Mouse (Mus musculus): ENCODE results near the gene Oat. TPM values are rescaled to one million over a fixed set of nuclear protein-coding genes. Genes with fewer than 3 reads are reported as not detected.

The Oat gene
- polyA plus RNA-seq, 1 experiment from 2014 or later = 46.9 TPM

GRCm38 (mm10) chr7:132600026-132600425 is 23.8 kb upstream of the Oat start:
- no peaks in the 10 kb centered on the region for H3K36me3 ChIP-seq (ENCODE audit: inconsistent target)
- 4% methylated on average over 9 of the region's 9 CpGs for WGBS (ENCODE audit: missing documents)
- no peaks in the 10 kb centered on the region for H3K79me2 ChIP-seq (ENCODE audit: inconsistent target)
- H3K27ac ChIP-seq = no peak overlapping the region
- no peak overlapping the region for H3K4me3 ChIP-seq (ENCODE audit: inconsistent target)

DNA sequence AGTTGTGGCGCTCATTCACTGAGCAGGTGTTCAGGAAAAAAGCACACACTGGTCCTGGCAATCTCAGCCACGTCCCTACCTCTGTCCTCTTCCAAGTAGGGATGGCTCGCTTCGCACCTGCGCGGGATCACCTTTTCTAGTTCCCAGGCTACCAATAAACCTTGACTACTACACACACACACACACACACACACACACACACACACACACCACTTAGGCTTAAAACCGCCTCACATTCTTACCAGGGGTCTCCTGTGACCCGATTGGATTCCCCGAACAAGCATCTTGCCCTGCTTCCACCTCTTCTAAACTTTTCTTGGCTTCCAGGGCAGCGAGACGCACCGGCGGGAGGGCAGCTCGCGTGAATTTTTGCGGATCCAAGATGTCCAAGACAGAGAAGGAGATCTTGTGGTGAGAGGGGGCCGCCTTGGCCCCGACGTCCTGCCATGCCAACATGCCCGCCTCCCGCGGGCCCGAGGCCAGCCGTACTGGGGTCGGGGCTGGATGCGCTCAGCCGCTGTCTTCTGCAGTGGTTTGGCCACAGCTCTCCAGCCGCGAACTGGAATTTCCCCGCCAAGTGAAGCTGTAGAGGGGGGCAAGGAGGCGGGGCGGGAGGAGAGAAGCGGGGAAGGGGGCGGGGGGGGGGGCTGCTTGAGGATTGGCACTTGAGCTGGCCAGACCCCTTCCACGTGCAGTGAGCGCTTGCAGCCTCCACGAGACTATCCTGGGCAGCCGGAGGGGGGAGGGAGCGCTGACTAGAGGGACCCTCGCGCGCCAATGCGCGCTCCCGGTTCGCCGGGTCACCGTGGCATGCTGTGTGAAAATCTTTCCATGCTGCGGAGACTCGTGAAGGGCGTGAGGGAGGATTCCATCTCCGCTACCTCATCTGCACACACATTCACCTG is 23.1 kb upstream of the Oat start, which contains the start of gene Nkx1-2:
Nkx1-2 (minus strand) TSS at position 567 of the 905 bp plus-strand sequence.
- Histone ChIP-seq H3K36me3 (ENCODE audit: inconsistent target) (no peaks in the 10 kb centered on the region), H3K79me2 (ENCODE audit: inconsistent target) (no peaks in the 10 kb centered on the region), H3K4me3 (ENCODE audit: inconsistent target) (no peak within 1 kb of the TSS), H3K27ac (no peak within 1 kb of the TSS)
- WGBS (ENCODE audit: missing documents) = 3% methylated on average over 45 of the region's 52 CpGs

DNA sequence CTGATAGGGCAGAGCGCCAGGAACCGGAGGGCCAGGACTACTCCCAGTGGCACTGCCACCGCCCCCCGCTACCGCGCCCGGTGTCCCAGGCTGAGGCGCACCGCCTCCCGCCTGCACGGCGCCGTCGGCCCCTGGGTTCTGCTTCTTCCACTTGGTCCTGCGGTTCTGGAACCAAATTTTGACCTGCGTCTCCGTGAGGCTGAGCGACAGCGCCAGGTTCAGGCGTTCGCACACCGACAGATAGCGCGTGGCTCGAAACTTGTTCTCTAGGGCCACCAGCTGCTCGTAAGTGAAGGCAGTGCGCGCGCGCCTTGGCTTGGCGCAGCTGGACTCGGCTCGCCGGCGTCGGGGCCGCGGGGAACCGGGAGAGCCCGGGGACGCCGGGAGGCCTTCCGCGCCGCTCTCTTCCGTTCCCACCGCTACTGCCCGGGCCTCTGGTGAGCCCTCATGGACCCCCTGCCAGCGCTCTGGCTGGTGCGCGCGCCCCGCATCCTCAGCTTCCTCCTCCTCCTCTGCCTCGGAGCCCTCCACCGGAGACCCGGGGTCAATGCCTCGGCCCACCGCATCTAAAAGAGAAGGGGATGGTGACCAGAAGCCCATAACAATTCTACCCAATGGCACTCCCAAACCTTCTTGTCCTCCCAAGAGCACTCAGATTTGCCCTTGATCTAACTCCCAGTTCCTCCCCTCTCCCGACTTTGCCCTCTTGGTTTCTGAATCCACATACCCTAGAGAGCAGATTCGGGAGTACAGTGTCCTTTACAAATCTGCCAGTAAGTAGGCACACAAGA is 21.2 kb upstream of the Oat start:
- no peaks in the 10 kb centered on the region for H3K36me3 ChIP-seq (ENCODE audit: inconsistent target)
- 1% methylated on average over 60 of the region's 60 CpGs for WGBS (ENCODE audit: missing documents)
- no peak overlapping the region for H3K4me3 ChIP-seq (ENCODE audit: inconsistent target)
- no peak overlapping the region for H3K27ac ChIP-seq
- no peaks in the 10 kb centered on the region for H3K79me2 ChIP-seq (ENCODE audit: inconsistent target)

GRCm38 (mm10) chr7:132596557-132597250 is 20.5 kb upstream of the Oat start:
- H3K79me2 ChIP-seq (ENCODE audit: inconsistent target) = no peaks in the 10 kb centered on the region
- no peak overlapping the region for H3K4me3 ChIP-seq (ENCODE audit: inconsistent target)
- WGBS (ENCODE audit: missing documents) = 9% methylated on average over 26 of the region's 26 CpGs
- H3K27ac ChIP-seq = no peak overlapping the region
- H3K36me3 ChIP-seq (ENCODE audit: inconsistent target) = no peaks in the 10 kb centered on the region

DNA sequence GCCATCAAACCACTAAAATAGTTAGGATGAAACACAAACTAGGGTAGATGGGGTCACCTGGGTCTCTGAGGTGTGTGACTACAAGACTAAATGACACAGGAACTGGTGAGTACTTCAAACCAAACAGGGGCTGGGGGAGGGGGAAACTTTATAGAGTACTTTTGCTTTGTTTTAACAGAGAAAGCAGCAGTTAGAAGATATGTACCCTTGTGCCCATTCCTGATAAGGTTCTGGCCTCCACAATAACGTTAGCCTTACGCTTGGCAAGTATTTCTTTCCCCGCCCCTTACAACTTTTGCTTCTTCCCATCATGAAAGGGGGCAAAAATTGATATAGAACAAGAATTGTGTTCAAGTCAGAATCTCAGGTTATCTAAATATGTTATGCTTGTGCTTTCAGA is 19.6 kb upstream of the Oat start:
- Histone ChIP-seq H3K27ac (no peak overlapping the region), H3K4me3 (ENCODE audit: inconsistent target) (no peak overlapping the region)
- WGBS (ENCODE audit: missing documents) = 86% methylated on average over 3 of the region's 3 CpGs

GRCm38 (mm10) chr7:132594325-132594724 is 18.1 kb upstream of the Oat start:
- no peak overlapping the region for H3K4me3 ChIP-seq (ENCODE audit: inconsistent target)
- H3K36me3 ChIP-seq (ENCODE audit: inconsistent target) = no peaks in the 10 kb centered on the region
- WGBS (ENCODE audit: missing documents) = 95% methylated on average over 2 of the region's 2 CpGs
- no peak overlapping the region for H3K27ac ChIP-seq
- H3K79me2 ChIP-seq (ENCODE audit: inconsistent target) = no peaks in the 10 kb centered on the region

More for the DNA sequence above, 19.6 kb upstream of the Oat start:
- no peaks in the 10 kb centered on the region for H3K36me3 ChIP-seq (ENCODE audit: inconsistent target)
- H3K79me2 ChIP-seq (ENCODE audit: inconsistent target) = no peaks in the 10 kb centered on the region

DNA sequence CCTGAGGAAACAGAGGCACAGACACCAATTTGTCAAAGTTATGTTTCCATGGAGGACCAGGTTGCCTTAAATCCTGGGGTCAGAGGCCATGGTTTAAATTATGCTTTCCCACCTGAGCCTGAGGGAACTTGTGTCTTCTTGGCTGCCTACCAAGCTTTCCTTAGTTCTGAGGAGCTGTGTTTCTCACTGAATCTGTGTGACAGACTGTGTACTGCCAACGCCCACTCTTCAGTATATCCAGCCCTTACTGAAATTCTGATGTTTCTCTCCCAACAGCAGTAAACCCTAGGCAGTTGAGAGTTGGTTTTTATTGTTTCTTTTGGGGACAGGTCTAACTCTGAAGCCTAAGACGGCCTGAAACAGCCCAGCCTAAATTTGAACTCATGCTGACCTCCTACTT is 17.6 kb upstream of the Oat start:
- Histone ChIP-seq H3K79me2 (ENCODE audit: inconsistent target) (no peaks in the 10 kb centered on the region), H3K4me3 (ENCODE audit: inconsistent target) (no peak overlapping the region), H3K27ac (no peak overlapping the region), H3K36me3 (ENCODE audit: inconsistent target) (no peaks in the 10 kb centered on the region)
- 80% methylated on average over 2 of the region's 2 CpGs for WGBS (ENCODE audit: missing documents)

- H3K4me3 ChIP-seq (ENCODE audit: inconsistent target) = no peak overlapping the region
- H3K79me2 ChIP-seq (ENCODE audit: inconsistent target) = no peaks in the 10 kb centered on the region
- no peaks in the 10 kb centered on the region for H3K36me3 ChIP-seq (ENCODE audit: inconsistent target)
- H3K27ac ChIP-seq = no peak overlapping the region
- WGBS (ENCODE audit: missing documents) = 45% methylated on average over 5 of the region's 5 CpGs
These were observed 13.4 kb upstream of the Oat start for GRCm38 (mm10) chr7:132589610-132590009.

- WGBS (ENCODE audit: missing documents) = 94% methylated on average over 5 of the region's 5 CpGs
- Histone ChIP-seq H3K36me3 (ENCODE audit: inconsistent target) (no peaks in the 10 kb centered on the region), H3K79me2 (ENCODE audit: inconsistent target) (no peaks in the 10 kb centered on the region), H3K4me3 (ENCODE audit: inconsistent target) (no peak overlapping the region), H3K27ac (no peak overlapping the region)
These were observed 11.0 kb upstream of the Oat start for GRCm38 (mm10) chr7:132587167-132587566.

DNA sequence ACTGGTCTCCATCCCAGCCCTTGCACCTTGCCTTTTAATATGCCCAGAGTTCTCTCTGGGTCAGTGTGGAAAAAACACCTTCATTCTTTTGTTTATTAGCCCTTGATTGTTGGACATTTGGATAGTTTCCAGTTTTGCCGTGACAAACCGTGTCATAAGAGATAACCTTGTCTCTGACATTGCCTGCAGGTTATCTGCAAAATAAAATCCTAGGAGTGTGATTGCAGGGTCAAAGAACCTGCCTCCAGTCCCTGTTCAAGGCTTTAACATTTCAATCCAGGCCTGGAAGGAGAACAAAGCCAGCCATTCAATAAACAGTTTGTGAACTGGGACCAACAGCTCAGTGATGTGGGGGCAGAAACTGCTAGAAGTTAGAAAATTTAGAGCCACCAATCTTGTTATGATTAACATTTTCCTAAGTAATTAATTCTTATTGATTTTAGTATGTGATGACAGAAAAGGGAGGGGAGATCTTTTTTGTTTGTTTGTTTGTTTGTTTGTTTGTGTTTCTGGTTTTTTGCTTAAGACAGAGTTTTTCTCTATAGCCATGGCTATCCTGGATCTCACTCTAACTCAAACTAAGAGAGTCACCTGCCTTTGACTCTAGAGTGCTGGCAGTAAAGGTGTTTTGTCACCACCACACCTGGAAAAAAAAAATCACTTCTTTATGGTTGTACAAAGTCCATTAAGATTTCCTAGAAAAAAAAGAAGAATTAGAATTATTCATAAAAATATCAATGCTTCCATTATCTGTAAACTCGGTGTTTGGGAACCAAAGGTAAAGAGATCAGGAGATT is 9.7 kb upstream of the Oat start:
- H3K36me3 ChIP-seq (ENCODE audit: inconsistent target) = no peaks in the 10 kb centered on the region
- H3K4me3 ChIP-seq (ENCODE audit: inconsistent target) = no peak overlapping the region
- 90% methylated on average over 3 of the region's 3 CpGs for WGBS (ENCODE audit: missing documents)
- no peaks in the 10 kb centered on the region for H3K79me2 ChIP-seq (ENCODE audit: inconsistent target)
- no peak overlapping the region for H3K27ac ChIP-seq

DNA sequence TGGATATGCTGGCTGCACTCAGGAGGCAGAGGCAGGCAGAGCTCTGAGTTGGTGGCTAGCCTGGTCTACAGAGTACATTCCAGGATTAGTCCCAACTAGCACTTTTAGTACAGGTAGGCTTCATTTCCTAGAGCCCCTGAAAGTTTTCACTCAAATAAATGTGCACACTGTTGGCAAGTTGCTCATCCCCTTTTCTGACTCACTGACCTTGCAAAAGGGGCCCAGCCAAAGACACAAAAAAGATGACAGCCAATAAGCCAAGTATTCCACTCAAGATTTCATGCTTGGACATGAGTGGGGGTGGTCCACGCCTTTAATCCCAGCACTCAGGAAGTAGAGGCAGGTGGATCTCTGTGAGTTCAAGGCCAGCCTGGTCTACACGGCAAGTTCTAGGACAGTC is 5.2 kb upstream of the Oat start:
- WGBS (ENCODE audit: missing documents) = 96% methylated on average over 2 of the region's 2 CpGs
- H3K36me3 ChIP-seq (ENCODE audit: inconsistent target) = no peaks in the 10 kb centered on the region
- no peak overlapping the region for H3K4me3 ChIP-seq (ENCODE audit: inconsistent target)
- H3K79me2 ChIP-seq (ENCODE audit: inconsistent target) = no peaks in the 10 kb centered on the region
- no peak overlapping the region for H3K27ac ChIP-seq

DNA sequence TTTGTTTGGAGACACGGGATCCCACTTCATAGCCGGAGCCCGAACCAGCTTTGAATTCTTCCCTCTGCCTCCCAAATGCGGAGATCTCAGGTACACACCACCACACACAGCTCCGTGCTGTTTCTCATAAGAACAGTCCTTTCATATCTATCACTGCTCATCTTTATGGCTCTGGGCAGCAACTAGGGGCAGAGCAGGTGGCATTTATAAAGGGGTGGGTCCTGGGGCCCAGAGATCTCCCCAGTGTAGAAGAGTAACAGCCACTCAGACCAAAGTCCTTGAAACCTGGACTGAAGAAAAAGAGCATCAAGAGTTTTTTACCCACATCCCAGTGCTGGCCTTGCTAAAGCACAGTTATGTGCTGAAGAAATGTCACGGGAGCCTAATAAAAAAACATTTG is 4.3 kb upstream of the Oat start:
- Histone ChIP-seq H3K4me3 (ENCODE audit: inconsistent target) (no peak overlapping the region), H3K27ac (no peak overlapping the region), H3K36me3 (ENCODE audit: inconsistent target) (no peaks in the 10 kb centered on the region), H3K79me2 (ENCODE audit: inconsistent target) (no peaks in the 10 kb centered on the region; the same call in 1 of the 2 replicates)
- WGBS (ENCODE audit: missing documents) = 81% methylated on average over 6 of the region's 6 CpGs

DNA sequence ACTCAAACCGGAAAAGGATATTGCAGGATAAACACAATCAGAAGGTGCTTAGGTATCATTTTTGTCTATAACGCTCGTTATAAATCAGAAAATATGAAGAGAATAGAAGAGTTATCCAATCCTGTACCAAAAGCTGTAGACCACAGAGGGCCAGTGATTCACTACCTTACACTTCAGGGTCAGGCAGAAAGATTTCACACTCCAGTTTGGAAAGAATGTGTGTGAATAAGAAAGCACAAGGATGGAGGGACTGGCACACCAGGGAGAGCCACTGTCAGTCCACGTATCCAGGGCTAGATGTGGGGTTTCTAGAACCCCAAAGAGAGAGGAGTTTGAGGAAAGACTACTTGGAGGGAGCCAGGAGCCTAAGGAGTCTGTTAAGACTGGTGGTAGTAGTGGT is 693 bp upstream of the Oat start:
- no peak overlapping the region for H3K4me3 ChIP-seq (ENCODE audit: inconsistent target)
- H3K27ac ChIP-seq = no peak overlapping the region

DNA sequence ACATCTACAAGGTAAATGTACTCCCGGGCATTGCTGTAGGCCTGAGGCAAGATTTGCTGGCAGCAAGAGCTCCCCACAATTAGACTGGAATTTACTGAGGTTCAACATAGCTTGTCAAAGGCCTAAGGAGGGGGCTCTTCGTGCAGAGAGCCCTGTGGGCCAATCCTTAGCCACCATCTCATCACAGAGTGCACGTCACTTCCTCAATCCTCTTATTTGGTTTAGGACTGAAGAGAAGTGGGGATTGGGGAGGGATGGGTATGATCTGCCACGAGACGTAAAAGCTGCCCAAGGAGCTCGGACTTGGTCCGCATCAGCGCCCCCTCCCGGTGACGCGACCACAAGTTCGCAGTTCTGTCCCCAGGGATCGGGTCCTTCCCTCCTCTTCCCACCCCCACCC is 575 bp downstream of the Oat start:
- peak overlapping the region; percentile 42 for H3K27ac ChIP-seq
- H3K79me2 ChIP-seq (ENCODE audit: inconsistent target) = peaks cover 49% of the 10 kb centered on the region
- H3K4me3 ChIP-seq (ENCODE audit: inconsistent target) = peak overlapping the region; percentile 40
- WGBS (ENCODE audit: missing documents) = 3% methylated on average over 13 of the region's 13 CpGs
- no peaks in the 10 kb centered on the region for H3K36me3 ChIP-seq (ENCODE audit: inconsistent target)

More for the DNA sequence above, 693 bp upstream of the Oat start:
- Histone ChIP-seq H3K79me2 (ENCODE audit: inconsistent target) (peaks cover 36% of the 10 kb centered on the region), H3K36me3 (ENCODE audit: inconsistent target) (no peaks in the 10 kb centered on the region)
- 66% methylated on average over 4 of the region's 4 CpGs for WGBS (ENCODE audit: missing documents)

All from macrophage (primary cell).